Mouse (Mus musculus): ENCODE measurements around the gene Reck.

DNA sequence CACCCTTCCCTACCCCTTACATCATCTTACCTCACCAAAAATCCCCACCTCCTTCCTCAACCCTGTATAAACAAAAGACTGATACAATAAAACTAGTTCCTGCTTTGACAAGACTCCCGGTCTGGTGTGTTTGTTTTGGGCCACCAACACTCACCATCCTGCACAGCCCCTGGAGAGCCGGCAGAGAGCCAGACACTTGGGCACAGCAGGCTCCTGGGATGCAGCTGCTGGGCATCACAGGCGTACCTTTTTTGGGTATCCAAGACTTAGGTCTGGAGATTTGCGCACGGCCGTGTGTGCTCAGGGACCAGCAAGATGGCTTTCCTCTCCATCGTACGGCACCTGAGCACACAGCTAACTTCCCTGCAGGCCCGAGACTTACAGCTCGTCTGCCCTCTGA is 15.4 kb upstream of the Reck start:
- TF ChIP-seq CTCF (IDR thresholded peaks at IDR 0.05; ENCODE audit: extremely low read depth, insufficient read depth, insufficient read length, insufficient replicate concordance), result no peak
- TF ChIP-seq POLR2A (IDR thresholded peaks at IDR 0.05; ENCODE audit: low read depth, low read length), result no peak
